Mouse (Mus musculus) bone marrow macrophage, adult 2 months (primary cell): ENCODE results near the gene 1700016H13Rik. TPM values are rescaled to one million over a fixed set of nuclear protein-coding genes. Genes with fewer than 3 reads are reported as not detected.

ENCODE experiments used
- H3K27ac ChIP-seq: 2 replicates; pipeline ENCODE4 v1.5.1; 2012; ENCODE audit warnings: low read depth, low read length; ENCODE audit not compliant: insufficient read depth
- H3K4me1 ChIP-seq: 2 replicates; pipeline ENCODE4 v1.6.1; 2012; ENCODE audit warnings: low read length; ENCODE audit not compliant: control insufficient read depth, insufficient read depth
- H3K4me3 ChIP-seq: 2 replicates; pipeline ENCODE4 v1.5.1; 2012; ENCODE audit warnings: mild to moderate bottlenecking, low read length, moderate library complexity; ENCODE audit not compliant: insufficient read depth
- CTCF ChIP-seq: IDR thresholded peaks from 2 replicates; pipeline ENCODE4 v1.5.1; 2012; ENCODE audit warnings: low read depth, mild to moderate bottlenecking, low read length, moderate library complexity
- POLR2A ChIP-seq: IDR thresholded peaks from 2 replicates; pipeline ENCODE4 v1.6.1; 2012; ENCODE audit warnings: mild to moderate bottlenecking, low read depth, low read length, borderline replicate concordance
- polyA plus RNA-seq: library from polyadenylated mRNA; stranded (reverse); fragments of >200 nt; gene quantifications from 2 replicates; pipeline ENCODE4 v1.2.4, GENCODE M21; 2012; ENCODE audit not compliant: missing spikeins, insufficient read depth, insufficient read length

1700016H13Rik gene
- polyA plus RNA-seq, 1 experiment, result not detected

DNA sequence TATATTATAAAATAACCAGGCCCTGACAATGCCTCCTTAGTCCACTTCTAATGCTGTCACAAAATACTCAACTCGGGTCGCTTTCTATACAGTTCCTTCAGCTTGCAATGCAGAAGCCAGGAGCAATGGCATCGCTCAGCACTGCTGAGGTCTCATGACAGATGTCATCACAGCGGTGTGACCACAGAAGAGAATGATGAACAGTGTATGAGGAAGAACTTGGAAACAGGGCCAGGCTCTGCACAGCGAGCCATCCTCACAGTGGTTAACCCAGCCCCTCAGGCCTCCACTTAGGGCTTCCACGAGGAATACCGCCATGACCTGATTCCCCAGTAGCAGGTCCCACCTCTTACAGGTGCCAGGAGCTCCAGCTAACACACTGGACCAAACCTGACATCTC, 41.5 kb downstream of the 1700016H13Rik start:
- TF ChIP-seq CTCF, result no peak
- no peak for TF ChIP-seq POLR2A
- Histone ChIP-seq H3K4me3 (no peak overlapping the region), H3K4me1 (peaks cover 18% of the 10 kb centered on the region), H3K27ac (peak overlapping the region; percentile 98)

DNA sequence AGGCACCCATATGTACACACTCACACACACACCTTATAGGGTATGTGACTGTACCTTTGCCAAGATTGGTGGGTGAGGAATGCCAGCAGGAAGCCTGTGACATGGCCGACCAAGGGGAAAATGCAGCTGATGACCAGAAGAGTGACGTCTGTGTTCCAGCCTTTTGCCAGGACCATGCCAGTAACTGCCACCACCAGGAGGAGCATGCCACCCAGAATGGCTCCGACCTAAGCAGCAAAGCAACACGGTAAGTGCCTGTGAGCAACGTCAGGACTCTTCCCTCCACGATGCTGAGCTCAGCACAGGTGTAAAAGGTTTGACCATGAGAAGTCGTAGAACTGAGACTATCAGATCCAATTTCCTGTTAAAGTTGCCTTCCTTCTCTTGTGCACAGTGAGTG, 43.5 kb downstream of the 1700016H13Rik start:
- Histone ChIP-seq H3K4me1 (peaks cover 18% of the 10 kb centered on the region), H3K27ac (no peak overlapping the region), H3K4me3 (no peak overlapping the region)
- TF ChIP-seq CTCF, result no peak
- no peak for TF ChIP-seq POLR2A

DNA sequence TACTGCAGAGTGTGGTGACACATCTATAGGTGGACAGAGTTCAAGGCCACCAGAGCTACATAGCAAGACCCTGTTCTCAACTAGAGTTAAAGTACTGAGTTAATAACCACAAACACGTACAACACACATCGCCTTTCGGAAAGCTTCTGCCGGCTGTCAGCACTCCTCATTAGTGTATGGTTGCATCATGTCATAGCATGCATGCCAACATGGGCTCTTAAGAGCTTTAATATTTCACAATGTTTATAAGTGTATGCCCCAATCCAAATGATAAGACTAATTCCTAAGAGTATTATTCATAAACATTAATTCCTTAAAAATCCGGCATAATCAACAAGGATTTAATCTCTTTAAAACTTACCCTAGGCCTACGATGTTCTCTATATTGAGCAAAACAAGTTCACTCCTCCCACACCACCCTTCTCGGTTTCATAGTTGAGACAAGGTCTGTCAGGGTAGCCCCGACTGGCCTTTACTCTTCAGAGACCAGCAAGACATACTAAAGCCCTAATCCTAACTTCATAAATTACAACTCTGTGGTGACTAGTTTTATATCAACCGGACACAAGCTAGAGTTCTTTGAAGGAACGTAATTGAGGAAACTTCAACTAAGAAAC, 44.8 kb downstream of the 1700016H13Rik start:
- Histone ChIP-seq H3K4me3 (no peak overlapping the region), H3K4me1 (peaks cover 18% of the 10 kb centered on the region), H3K27ac (no peak overlapping the region)
- TF ChIP-seq CTCF, result no peak
- no peak for TF ChIP-seq POLR2A

DNA sequence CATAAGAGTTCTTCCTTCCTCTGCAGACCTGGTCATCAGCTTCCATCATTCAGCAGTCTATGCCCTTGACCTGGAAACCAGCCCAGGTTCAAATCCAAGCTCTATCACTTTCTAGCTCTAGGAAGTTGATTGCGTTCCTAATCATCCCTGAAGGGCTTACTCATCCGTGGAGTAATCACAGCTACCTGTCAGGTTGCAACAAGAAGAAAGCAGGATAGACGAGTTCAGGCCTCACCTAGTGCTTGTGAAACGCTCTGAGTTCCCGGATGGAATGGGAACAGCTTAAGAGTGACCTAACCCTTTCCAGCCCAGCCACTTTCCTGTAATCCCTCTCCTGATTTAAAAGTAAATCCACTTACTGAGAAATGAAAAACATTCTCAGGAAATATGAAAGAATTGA, 45.7 kb downstream of the 1700016H13Rik start:
- TF ChIP-seq POLR2A (no peak), CTCF (no peak)
- H3K4me3 ChIP-seq, result no peak overlapping the region
- peaks cover 11% of the 10 kb centered on the region for H3K4me1 ChIP-seq
- H3K27ac ChIP-seq, result no peak overlapping the region

DNA sequence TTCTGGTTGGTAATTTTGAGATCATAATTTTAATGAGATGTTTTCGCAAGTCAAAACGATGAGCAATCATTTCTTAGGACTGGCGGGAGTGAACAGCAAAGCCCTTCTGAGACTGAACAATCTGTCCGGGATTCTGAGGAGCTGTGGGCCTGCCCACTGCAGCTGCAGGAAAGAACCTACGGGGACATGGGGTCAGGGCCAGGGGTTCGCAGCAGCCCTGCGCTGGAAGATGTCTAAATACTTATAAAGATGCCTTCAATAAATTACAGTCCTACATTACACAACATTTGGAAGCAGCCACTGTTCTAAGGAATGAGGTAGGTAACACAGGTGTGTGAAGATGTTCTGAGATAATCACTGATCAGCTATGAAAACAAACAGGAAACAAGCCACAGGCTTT, 50.1 kb downstream of the 1700016H13Rik start:
- no peak overlapping the region for H3K4me3 ChIP-seq
- no peak overlapping the region for H3K27ac ChIP-seq
- TF ChIP-seq POLR2A (no peak), CTCF (no peak)
- no peaks in the 10 kb centered on the region for H3K4me1 ChIP-seq

DNA sequence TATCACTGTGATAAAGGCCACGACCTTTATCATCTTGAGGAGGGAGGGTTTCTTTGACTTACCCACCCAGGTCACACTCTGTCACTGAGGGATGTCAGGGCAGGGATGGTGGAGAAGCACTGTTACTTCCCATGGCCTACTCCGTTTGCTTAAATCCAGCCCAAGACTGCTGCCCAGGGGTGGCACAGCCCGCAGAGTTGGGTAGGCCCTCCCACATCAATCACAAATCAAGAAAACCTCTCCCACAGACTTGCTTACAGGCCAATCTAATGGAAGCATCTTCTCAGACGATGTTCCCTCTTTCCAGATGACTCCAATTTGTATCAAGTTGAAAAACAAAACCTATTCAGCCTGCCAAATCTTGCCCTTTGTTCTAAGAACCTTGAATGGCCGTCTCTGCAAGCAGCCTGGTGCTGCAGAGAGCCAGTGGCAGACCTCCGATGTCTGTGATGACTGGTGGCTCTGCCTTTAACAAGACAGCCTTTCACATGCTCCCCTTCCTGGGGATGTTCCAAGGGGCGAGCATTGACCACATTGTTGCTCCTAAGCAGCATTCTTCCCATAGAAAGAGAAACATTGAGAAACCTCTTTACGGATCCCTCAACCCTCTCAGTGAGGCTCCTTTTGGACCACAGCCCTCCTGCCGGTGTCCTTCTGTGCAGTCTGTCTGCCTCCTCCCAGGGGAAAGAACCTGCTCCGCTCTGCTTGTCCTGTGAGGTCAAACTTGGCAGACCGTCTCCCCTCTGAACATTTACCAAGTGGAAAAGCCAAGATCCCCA, 52.5 kb downstream of the 1700016H13Rik start:
- H3K4me1 ChIP-seq, result peaks cover 6% of the 10 kb centered on the region
- H3K27ac ChIP-seq, result no peak overlapping the region
- no peak overlapping the region for H3K4me3 ChIP-seq
- no peak for TF ChIP-seq CTCF

DNA sequence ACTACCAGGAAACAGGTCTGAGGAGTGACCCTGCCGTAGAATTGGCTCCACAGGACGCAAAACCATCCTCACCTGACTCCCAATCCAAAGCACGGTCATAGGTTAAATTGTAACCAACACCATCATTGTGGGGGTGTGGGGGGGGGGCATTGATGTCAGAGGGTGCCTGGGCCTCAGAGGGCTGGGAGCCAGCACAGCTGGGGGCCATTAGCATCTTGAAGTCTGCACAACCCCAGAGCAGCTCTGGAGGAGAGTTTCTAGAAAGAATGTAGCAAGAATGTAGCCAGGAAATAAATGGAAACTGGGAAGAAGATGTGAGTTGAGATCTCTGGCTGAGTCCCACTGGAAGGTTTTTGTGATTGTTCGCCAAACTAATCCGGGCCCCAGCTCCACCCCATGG, 56.9 kb downstream of the 1700016H13Rik start:
- Histone ChIP-seq H3K27ac (no peak overlapping the region), H3K4me1 (peaks cover 8% of the 10 kb centered on the region), H3K4me3 (no peak overlapping the region)
- no peak for TF ChIP-seq POLR2A

DNA sequence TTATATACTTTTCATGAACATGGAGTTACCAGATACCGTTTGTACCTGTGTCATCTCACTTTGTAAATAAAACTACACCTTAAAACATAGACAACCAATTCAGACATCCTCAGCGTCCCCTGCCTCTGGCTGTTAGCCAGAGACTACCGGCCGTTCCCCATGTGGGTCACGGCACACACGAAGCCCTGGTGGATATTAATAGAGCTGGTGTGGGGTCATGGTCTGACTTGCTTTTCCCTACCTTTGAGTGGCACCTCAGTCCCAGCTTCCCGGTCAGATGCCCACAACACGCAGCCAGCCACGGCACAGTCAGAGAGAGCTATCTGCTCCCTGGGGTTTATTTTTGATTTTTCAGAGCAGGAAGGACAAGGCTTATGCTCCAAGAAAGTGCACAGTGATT, 57.5 kb downstream of the 1700016H13Rik start:
- Histone ChIP-seq H3K4me1 (peaks cover 8% of the 10 kb centered on the region), H3K4me3 (no peak overlapping the region), H3K27ac (no peak overlapping the region)
- TF ChIP-seq CTCF (no peak), POLR2A (no peak)

Other genes starting within 250 kb of the 1700016H13Rik start
- gene Ptpn13, start 230.8 kb downstream of the 1700016H13Rik start, polyA plus RNA-seq, result 0.19 and 0.25 TPM in 2 replicates
- gene Slc10a6, start 26.6 kb downstream of the 1700016H13Rik start, polyA plus RNA-seq, result not detected in 2 replicates
- 44.1 and 45.3 TPM in 2 replicates for gene Aff1, start 36.4 kb upstream of the 1700016H13Rik start, polyA plus RNA-seq